Mouse (Mus musculus) cerebral cortex, adult 2 months (tissue): Measurements from ENCODE around the gene Pdhb.

Experiments used
- WGBS: fragments of 180-500 bp; shearing (Covaris S2); methylation state at CpG from one replicate; pipeline ENCODE4 v1.1.7; 2018; 5-methylcytosine and 5-hydroxymethylcytosine counted together

The Pdhb gene

GRCm38 (mm10) chr14:8191331-8191965 lies 18.6 kb upstream of the Pdhb start:
- WGBS: 69% methylated on average over 12 of the region's 12 CpGs

GRCm38 (mm10) chr14:8190556-8190955 lies 17.7 kb upstream of the Pdhb start:
- WGBS: 98% methylated on average over 3 of the region's 3 CpGs

- WGBS: 67% methylated on average over 6 of the region's 6 CpGs
Measured at GRCm38 (mm10) chr14:8186278-8187045, 13.6 kb upstream of the Pdhb start.

GRCm38 (mm10) chr14:8183330-8183729 lies 10.5 kb upstream of the Pdhb start:
- 51% methylated on average over 3 of the region's 3 CpGs for WGBS

GRCm38 (mm10) chr14:8180371-8181035 lies 7.7 kb upstream of the Pdhb start:
- WGBS: 84% methylated on average over 4 of the region's 4 CpGs

- WGBS: 51% methylated on average over 5 of the region's 5 CpGs
Measured at GRCm38 (mm10) chr14:8176251-8176650, 3.4 kb upstream of the Pdhb start.

GRCm38 (mm10) chr14:8174634-8175033 lies 1.8 kb upstream of the Pdhb start:
- WGBS: 67% methylated on average over 5 of the region's 5 CpGs

- 26% methylated on average over 7 of the region's 7 CpGs for WGBS
Measured at GRCm38 (mm10) chr14:8173542-8174250, 871 bp upstream of the Pdhb start.

- 63% methylated on average over 7 of the region's 7 CpGs for WGBS
Measured at GRCm38 (mm10) chr14:8164463-8164862, 8.4 kb downstream of the Pdhb start.

- 89% methylated on average over 2 of the region's 2 CpGs for WGBS
Measured at GRCm38 (mm10) chr14:8161777-8162176, 11.0 kb downstream of the Pdhb start.

GRCm38 (mm10) chr14:8159141-8159540 lies 13.7 kb downstream of the Pdhb start:
- 79% methylated on average over 3 of the region's 3 CpGs for WGBS

- WGBS: 75% methylated on average over 3 of the region's 3 CpGs
Measured at GRCm38 (mm10) chr14:8158721-8159120, 14.1 kb downstream of the Pdhb start.

- WGBS: 34% methylated on average over 3 of the region's 3 CpGs
Measured at GRCm38 (mm10) chr14:8156947-8157346, 15.9 kb downstream of the Pdhb start.

- WGBS: 80% methylated on average over 3 of the region's 3 CpGs
Measured at GRCm38 (mm10) chr14:8154072-8154471, 18.8 kb downstream of the Pdhb start.

GRCm38 (mm10) chr14:8151757-8152156 lies 21.1 kb downstream of the Pdhb start:
- 60% methylated on average over 5 of the region's 5 CpGs for WGBS

- 52% methylated on average over 8 of the region's 8 CpGs for WGBS
Measured at GRCm38 (mm10) chr14:8148842-8149241, 24.0 kb downstream of the Pdhb start.

GRCm38 (mm10) chr14:8146611-8147223 lies 26.1 kb downstream of the Pdhb start:
- WGBS: 91% methylated on average over 11 of the region's 11 CpGs

- 82% methylated on average over 13 of the region's 13 CpGs for WGBS
Measured at GRCm38 (mm10) chr14:8145594-8146558, 26.9 kb downstream of the Pdhb start.

GRCm38 (mm10) chr14:8141131-8141530 lies 31.7 kb downstream of the Pdhb start:
- 92% methylated on average over 2 of the region's 2 CpGs for WGBS
